Mouse (Mus musculus): ENCODE data around the gene Kctd17.

Kctd17 gene

DNA sequence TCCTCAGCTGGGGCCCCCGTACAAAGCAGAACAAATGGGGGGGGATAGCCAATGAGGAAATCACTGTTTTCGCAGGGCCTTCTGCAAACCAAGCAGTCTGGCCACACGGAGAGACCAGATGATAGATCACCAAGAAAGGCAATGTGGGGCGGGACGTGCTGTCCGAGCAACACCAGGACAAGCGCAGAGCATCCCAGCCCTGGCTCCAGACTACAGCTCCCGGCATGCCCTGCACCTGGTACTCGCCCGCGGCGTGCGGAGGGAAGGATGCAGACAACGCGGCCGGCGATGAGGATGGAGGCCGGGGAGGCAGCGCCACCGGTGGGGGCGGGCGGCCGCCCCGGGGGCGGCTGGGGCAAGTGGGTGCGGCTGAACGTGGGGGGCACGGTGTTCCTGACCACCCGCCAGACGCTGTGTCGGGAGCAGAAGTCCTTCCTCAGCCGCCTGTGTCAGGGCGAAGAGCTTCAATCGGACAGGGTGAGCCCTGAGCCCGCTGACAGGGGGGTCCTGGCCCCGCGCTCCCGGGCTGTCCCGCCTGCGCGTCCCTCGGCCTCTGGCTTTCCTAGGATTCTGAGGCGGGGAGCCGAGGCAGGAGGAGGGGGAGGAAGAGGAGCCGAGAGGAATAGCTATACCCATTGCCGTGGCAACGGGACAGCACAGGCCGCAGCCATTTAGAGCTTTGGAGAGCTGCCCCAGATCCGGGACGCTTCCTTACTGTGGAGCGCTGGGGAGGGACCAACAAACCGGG is at the start of gene Kctd17:
Gene Kctd17 (plus strand): TSS at position 174 of the 748 bp plus-strand sequence.
- DNase-seq, result peak; percentile 79

DNA sequence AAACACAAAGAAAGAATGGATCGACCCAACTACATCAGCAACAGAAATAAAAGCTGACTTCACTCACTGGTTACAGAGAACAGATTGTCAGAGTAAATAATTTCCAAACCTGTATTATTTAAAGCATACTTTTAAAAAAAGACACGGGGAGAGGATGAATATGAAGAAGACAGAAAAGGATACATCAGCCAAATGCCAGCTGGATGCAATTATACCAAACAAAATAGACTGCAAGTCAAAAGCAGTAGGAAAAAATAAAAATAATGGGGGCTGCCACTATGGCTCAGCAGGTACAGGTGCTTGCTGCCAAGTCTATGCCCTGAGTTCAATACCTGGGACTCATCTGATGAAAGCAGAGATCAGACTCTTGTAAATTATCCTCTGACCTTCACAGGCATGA is 48.2 kb upstream of the Kctd17 start:
- DNase-seq, result no peak

DNA sequence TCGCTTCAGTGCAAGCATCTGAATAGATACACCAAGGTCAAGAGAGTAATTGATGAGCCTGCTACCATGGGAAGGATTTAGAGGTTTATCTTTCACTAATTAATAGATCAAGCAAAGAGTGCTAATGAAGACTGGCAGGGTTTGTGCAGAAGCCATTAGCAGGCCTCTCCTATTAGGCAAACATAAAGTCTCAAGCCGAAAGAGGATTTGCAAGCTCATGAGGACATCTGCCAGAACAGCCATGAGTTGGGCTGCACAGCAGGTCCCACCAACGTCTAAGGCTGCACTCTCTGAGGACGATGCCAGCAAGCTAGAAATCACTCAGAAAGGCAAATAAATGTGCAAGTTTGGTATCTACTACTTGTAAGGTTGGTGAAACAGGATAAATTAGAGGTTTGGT is 47.6 kb upstream of the Kctd17 start:
- DNase-seq, result no peak

DNA sequence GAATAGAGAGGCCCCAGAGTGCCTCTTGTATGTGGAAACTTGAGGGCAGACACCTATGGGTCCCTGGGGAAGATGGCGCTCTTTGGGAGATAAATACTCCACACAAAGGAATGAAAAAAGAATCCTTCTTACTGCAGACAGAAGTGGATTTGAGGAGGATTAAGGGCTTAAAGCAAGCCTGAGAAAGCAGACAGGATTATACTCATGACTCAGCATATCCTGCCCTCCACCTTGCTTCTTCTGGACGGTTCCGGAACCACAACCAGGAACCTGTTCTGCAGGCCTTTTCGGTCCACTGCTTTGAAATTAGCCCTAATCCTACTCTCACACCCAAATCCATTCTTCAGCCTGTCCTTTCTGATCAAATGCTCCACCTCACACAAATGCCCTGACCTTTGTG is 46.2 kb upstream of the Kctd17 start:
- no peak for DNase-seq

DNA sequence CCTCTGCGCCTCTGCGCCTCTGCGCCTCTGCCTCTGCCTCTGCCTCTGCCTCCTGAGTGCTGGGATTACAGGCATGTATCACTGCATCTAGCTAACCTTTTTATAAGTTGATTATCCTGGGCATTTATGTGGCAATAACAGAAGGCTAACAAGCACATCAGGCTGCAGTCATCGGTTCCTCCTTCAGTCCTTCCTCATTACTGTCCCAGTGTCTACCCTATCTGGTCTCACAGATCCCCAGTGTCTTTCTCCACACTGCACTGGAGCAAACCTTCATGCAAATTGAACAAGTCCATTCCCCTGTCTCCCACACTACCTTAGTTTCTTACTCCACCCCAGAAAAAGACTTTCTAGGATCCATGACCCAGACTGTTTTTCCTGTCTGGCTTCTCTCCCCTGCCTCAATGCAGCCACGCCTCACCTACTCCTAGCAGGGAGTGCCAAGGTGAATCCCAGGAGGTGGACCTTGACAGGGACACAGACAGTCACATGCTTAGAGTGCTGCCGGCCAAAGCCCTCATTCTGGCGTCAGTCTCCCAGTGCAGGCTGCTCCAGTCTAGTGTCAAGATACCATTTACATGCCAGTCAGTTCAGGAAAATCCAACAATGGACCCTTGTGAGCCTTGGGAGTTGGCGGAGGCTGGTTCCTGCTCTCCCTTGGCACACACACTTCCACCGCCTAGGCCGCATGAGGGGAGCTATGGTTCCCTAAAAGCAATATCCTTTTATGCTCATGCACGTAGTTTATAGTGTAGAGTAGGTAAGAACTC is 44.7 kb upstream of the Kctd17 start:
- DNase-seq, result no peak

DNA sequence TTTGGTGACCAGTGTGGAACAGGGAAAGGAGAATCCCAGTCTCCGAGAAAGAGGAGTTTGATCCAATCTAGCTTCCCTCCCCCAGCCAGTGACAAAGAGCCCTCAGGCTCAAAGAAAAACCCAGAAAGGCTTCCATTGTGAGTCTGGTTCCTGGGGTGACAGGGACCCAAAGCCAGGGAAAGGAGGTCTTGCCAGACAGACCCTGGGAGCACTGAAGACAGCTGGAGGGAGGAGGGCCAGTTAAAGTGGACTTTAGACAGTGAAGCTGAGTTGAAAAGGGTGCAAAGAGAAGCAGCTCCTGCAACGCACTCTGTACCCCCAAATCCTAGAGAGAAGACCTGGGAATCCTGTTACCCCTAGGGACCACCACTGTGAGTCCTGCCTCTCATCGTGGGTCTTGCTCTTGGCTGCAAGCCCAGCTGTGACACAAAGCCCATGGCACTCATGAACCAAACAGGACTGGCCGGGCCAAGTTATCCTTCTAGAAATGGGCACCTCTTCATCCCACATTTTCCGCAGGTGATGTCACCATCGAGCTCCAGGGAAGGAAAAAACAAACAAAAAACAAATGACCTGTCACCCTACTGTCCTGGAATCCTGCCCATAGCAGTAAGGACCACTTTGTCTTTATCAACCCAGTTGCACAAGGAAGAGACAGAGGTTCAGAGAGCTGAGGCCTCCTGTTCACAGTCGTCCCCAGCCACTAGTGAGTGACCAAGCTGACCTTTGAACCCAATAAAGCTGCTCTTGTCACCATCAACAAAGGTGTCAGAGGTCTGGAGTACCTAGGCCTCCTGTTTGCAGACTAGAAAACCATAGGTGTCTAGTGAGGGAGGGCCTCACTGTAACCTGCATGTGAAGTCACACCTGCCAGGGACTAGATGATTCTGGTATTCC is 43.9 kb upstream of the Kctd17 start:
- DNase-seq, result no peak

DNA sequence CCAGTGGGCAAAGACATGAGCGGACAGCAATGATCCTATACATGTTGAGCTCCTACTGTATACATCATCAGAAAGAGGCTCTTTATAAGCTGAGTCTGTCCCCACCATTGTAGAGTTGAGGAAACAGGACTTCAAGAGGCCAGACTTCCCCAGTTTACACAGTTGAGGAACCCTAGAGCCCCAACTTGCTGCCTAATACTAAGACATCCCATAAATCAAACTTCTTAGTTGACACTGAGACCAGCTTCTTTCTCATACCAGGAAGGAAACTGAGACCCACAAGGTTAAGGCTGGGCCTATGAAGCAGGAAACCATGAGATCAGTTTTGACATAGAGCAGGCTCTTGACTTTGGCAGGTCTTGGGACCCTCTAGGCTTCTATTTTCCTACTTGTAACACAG is 42.8 kb upstream of the Kctd17 start:
- DNase-seq, result no peak

DNA sequence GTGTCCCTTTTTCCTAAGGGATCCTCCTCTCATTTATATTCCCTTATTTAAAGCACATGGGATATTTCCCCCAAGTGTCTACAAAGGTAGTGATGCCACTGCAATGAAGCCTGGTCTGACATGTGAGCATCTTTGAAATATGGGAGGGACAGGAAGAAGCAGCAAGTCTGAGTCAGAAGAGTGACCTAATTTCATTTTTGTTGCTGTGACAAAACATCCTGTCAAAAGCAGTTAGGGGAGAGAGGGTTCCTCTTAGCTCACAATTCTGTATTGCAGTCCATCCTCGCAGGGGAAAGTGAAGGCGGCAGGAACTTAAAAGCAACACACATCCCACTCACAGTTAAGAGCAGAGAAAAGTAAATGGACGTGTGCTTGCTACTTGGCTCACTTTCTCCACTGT is 37.5 kb upstream of the Kctd17 start:
- DNase-seq, result no peak

DNA sequence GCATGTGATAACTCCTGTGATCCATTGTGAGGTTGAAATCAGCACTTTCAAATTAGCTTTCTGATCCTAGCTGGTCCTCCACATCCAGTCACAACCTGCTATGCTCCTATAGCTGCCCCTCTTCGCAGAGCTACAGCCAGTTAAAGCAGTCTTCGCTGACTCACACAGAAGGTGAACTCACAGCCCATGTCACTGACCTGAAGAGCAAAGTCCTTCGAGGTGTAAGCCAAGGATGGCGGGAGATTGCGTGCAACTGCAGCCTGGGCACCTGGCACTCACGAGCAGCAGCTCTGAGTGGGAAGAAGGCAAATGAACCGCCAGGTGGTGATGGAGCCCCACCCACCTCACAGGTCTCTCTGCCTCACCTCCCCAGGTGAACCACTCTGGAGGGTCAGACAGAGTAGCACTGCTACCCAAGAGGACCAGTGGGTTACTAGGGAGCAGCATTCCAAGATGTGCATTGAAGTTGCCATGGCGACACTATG is 32.8 kb upstream of the Kctd17 start, which contains the start of gene Tex33:
Gene Tex33 (minus strand): TSS at position 435 of the 485 bp plus-strand sequence.
- no peak for DNase-seq

DNA sequence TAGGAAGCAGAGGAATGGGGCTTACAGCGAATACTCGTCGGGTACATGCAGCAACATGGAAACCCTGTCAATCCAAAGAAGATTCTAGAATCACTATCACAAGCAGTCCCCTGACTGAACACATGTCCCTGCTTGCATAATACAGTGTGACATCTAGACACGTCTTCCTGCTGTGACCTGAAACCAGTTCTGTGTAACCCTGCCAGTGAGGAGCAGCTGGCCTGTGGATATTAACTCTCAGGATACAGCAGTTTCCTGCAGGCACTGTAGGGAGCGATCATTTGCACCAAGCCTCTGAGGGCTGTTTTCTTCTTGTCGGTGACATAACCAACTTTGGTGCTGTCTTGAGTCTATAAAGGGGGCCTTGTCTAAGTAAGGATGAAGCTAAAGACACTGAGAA is 27.0 kb upstream of the Kctd17 start:
- DNase-seq, result no peak

DNA sequence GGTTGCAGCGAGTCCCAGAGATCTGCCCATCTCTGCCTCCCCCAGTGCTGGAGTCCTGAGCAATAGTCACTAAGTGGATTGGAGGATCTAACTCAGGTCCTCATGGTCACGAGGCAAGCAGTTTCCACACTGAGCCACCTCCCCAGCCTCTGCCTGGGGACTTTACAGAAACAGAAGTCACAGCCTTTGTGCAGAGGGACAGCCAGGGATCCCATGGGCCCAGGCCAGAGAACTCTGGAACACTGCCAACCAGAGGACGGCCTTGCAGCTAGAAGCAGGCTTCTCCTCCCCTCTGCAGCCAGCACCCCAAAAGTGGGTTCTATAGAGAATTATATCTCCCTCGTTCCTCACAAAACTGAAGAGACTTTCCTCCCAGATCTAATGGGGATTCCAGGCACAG is 26.4 kb upstream of the Kctd17 start:
- DNase-seq, result no peak

DNA sequence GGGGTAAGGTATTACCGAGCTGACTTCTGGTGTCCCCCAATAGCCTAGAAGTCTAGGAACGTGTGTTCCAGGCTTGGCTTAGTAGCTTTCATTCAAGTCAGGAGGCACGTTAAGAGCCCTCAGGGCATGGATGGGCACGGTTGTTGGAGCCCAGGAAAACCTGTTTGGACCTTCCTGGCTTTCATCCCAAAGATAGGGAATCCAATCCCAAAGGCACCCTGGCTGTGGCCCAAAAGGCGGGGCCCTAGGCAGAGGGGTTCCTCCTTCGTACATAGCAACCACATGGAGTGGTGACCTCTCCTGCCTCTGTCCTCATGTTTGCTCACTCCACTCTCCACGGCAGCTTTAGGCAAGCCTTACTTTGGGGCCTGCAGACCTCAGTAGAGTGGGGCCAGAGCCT is 25.9 kb upstream of the Kctd17 start:
- no peak for DNase-seq

DNA sequence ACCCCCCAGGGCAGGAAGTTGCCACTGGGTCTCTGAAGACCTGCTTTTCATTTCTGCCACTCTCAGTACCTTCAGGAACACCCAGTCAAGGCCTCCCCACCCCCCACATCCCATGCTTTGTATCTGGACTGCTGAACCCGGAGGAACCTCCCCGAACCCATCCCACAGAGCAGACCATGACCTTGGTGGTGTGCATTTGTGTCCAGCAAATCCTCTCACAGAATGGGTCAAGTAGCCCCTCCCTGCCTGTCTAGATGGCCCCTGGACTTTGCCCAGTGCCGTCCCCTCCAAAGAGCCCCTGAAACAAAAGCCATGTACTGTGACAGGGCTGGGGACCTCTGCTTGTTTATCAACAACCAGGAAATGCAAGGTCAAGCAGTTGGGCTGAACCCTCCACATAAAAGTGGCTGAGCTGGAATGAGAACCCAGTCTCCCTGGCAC is 25.0 kb upstream of the Kctd17 start:
- DNase-seq, result no peak

DNA sequence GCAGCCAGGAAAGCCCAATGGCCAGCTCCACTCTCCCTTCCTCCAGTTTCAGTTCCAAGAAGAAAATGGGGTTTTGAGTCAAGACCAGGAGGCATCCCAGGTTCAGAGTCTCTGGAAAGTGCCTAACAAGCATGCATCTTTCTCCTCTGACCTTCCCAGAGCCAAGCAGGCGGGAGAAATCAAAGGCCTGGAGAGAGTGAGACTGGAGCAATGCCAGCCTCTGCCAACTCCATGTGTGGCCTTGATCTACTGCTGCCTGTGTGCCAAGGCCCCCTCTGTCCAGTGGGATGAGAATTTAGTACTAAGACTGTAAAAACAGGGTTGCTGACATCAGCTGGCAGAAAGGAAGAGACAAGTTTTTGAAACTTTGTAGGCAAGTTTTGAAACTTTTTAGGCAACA is 24.5 kb upstream of the Kctd17 start:
- no peak for DNase-seq

DNA sequence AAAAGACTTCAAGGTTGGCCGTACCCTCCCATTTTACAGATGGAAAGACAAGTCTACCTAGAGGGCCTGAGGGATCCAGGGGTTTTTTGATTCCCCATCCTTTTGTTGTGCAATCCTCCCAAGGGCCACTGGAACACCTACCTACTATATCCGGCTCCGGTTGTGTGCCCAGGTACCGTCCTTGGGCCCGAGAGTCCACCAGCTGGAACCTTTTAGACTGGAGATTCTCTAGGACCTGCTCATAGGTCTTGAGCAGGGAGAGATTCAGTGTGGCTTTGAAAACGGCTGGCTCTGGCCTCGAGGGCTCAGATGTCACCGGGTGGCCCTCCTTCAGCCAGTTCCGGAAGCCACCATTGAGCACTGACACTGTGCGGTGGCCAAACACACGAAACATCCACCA is 23.3 kb upstream of the Kctd17 start:
- DNase-seq, result no peak

DNA sequence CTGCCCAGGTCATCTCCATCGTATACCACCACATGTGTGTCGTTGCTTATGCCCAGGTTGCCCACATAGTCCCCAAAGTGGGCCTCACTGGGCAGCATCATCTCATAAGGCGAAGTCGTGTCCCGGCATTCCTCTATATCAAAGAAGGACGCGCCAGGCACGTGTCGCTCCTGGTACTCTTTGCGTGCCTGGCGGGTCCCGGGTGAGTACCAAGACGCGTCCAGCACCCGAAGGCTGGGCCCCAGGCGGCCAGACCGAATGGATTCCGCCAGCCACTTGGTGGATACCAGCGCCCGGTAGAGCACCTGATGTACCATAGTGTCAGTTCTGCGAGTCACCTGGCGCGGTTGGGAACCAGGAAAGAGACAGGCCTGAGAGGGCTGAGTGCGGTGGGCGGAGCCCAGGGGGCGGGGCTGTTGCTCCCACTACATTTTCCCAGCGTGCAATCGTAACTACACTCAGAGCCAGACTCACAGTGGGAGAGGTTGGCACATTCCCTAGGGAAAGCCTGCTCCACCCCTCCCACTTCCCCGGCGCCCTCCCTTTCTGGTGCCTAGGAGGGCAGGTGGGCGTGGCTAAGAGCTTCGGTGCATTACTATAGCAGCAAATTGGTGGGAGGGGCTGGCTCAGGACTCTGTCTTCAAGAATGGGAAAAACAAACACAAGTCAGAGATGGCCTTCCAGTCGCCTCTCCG is 22.7 kb upstream of the Kctd17 start, which contains the start of gene Tst:
Gene Tst (minus strand): TSS at position 391 of the 695 bp plus-strand sequence.
- peak; percentile 84 for DNase-seq

DNA sequence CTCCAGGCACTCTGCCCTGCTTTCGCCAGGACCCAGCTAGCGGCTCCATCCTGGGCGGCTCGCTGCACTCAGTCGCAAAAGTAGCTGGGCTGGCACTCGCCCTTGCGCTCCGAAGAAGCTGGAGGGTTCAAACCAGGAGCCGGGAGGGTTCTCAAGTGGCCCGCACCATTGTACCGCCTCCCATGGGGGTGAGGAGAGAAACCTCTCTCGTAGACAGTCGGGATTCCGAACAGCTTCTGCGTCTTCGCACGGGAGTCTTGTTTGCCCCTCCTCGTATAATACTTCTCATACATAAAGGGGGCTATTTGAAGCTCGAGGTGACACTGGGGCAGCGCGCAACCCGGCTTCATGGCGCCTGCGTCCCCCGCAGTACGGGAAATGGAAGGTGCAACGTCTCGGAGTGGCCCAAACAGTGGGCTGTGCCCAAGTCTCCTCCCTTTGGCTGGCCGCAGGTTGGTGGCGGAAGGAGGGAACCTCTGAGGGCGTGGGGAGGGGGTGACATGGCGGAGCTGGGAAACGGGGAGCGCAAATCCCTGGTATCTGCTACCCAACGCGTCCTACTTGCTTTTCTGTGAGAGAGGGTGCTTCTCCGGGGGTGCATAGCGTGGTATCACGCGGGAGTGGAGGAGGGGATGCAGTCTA is 21.9 kb upstream of the Kctd17 start, which contains the start of gene Mpst:
Gene Mpst (plus strand): TSS at position 124 of the 642 bp plus-strand sequence.
- peak; percentile 93 for DNase-seq

DNA sequence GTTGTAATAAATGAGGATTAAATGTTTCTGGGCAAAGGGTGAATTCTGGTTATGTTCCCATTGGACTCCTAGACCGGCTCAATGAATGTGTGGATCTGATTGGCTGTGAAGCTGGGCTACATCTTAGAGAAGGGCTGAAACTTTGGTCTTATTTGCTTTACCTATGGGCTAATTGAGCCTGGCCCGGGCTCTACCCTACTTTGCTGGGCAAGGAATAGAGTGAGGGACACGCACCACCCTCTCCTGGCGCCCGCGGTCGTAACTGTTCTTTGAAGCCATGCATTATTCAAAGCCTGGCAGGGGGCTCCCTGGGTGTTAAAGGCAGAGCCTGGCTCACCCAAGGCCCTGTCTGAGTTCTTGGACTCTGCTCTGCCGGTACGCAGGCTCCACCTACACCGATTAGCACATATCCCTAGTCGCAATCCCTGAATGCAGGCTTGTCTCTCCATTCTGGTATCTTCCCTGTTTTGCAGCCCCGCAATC is 18.8 kb upstream of the Kctd17 start:
- DNase-seq, result no peak

DNA sequence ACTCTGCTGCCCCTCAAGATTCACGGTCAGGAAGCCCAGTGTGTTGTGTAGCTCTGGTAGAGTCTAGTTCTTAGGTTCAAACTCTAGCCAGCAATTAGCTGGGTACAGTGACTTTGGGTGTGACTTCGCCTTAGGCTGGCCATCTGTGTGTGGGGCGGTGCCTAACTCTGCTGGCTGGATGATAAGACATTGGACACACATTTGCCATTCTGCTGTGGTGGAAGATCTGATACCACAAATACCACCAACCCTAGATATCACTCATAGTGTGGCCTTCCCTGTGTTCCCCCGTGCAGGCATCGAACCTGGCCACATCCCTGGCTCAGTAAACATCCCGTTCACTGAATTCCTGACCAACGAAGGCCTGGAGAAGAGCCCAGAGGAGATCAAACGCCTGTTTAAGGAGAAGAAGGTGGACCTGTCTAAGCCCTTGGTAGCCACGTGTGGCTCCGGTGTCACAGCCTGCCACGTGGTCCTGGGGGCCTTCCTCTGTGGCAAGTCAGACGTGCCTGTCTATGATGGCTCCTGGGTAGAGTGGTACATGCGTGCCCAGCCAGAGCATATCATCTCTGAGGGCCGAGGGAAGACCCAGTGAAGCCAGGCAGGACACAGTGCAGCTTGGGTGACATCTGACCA is 15.2 kb upstream of the Kctd17 start:
- DNase-seq, result no peak

DNA sequence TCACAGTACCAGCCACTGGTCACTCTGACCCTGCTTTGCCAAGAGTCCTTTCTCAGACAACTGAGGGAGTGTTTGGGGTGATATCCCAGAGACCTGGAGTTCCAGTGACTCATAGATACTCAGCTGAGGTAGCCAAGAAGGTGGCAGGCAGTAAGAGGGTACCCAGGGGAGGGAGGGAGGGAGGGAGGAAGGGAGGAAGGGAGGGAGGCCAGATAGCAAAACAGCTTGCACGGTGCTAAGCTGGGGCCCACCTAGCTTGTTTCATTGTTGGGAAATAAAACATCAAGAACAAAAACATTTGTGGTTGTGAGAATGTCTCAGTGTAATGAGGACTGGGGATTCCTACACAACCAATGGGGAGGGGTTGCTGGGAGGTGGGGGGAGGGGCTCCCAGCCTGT is 14.6 kb upstream of the Kctd17 start:
- DNase-seq, result no peak

DNA sequence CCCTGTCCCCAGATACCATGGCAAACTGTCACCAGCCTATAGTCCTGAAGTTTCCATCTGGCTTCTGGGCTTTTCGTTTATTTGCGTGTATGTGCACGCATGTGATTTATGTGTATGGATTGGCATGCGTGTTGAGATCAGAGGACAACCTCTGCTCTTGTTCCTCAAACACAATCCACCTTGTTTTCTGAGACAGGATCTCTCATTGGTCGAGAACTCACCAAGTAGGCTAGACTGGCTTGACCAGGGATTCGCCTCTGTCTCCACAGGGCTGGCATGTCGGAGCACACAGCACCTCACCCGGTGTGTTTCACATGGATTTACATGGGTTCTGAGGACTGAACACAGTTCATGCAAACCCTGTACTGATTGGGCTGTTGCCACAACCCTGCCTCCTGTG is 14.2 kb upstream of the Kctd17 start:
- no peak for DNase-seq
